Mouse (Mus musculus): ENCODE measurements around the gene Afap1. TPM values are rescaled to one million over a fixed set of nuclear protein-coding genes. Genes with fewer than 3 reads are reported as not detected.

Gene Afap1
- total and polyA plus RNA-seq, 3 experiments, result 0.16 TPM; not detected in 2

DNA sequence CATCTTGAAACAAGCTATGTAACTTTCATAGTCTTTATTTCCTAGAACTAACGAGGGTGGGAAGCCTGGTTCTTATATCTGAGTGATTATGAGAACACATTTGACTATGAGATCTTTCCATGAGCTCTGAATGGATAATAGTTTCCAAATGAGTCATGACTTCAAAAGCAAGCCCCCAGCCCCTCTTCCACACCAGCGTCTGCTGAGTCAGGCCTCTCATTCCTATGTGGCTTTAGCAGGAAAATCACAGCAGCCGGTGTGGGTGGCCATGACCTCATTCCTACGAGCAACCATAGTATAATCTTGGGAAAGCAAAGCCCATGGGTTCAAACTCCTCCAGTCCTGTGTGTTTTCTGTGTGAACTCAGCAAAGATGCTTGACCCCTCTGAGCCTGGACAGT lies 23.1 kb upstream of the Afap1 start:
- H3K27me3 ChIP-seq (ENCODE audit: insufficient read depth, low read length), result no peaks in the 10 kb centered on the region
- no peaks in the 10 kb centered on the region for H3K4me1 ChIP-seq (ENCODE audit: insufficient read depth, low read depth, low read length)
- no peaks in the 10 kb centered on the region for H3K9me3 ChIP-seq (replicated peaks)
- DNase-seq (ENCODE audit: low spot score), result no peak
- no peak for TF ChIP-seq CTCF (IDR thresholded peaks at IDR 0.05; ENCODE audit: low read depth, low read length)
- TF ChIP-seq GATA1 (IDR thresholded peaks at IDR 0.05; ENCODE audit: borderline replicate concordance, low read length), result no peak
- no peak for TF ChIP-seq POLR2AphosphoS5 (IDR thresholded peaks at IDR 0.05; ENCODE audit: insufficient replicate concordance, low read depth, low read length)
- TF ChIP-seq TAL1 (conservative IDR thresholded peaks at IDR 0.05; ENCODE audit: low read depth, low read length), result no peak
- ATAC-seq (ENCODE audit: extremely low read depth, insufficient number of reproducible peaks, low FRiP score, poor library complexity, severe bottlenecking), result no peak
- no peak overlapping the region for H3K4me3 ChIP-seq (ENCODE audit: low read depth, low read length)
- no peaks in the 10 kb centered on the region for H3K36me3 ChIP-seq (replicated peaks)

DNA sequence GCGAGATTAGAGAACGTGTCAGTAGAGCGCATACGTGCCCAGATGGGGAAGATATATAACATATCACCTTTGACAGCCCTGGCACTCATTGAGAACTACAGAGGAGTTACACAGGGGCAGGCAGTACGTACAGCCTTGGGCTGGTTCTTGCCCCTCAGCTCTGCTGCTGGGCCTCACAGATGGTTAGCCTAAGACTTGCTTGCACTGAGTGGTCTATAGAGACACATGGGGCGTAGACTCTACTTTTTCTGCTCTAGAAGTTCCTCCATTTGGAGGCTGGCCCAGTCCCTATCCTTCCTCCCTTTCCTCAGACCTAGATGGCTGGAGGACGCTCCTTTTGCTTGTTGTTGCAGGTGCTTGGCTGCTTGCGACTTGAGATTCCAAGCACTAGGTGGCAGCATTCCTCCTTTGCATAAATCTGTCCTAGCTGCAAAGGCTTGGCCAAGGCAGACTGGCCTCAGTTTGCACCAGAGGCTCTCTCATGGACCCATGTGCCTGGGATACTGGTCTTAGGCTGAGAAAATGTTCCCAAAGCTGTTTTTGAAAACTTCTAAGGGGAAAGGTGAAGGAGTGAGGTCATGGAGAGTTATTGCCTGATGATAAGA lies 22.6 kb upstream of the Afap1 start:
- peak; percentile 8 for DNase-seq (ENCODE audit: low spot score)
- Histone ChIP-seq H3K36me3 (replicated peaks) (no peaks in the 10 kb centered on the region), H3K4me3 (ENCODE audit: low read depth, low read length) (no peak overlapping the region), H3K27me3 (ENCODE audit: insufficient read depth, low read length) (no peaks in the 10 kb centered on the region), H3K9me3 (replicated peaks) (no peaks in the 10 kb centered on the region), H3K4me1 (ENCODE audit: insufficient read depth, low read depth, low read length) (no peaks in the 10 kb centered on the region)
- ATAC-seq (ENCODE audit: extremely low read depth, insufficient number of reproducible peaks, low FRiP score, poor library complexity, severe bottlenecking), result no peak
- TF ChIP-seq CTCF (IDR thresholded peaks at IDR 0.05; ENCODE audit: low read depth, low read length), result peak; percentile 10; the same call in 1 of the 2 replicates
- TF ChIP-seq POLR2AphosphoS5 (IDR thresholded peaks at IDR 0.05; ENCODE audit: insufficient replicate concordance, low read depth, low read length), result no peak
- TF ChIP-seq GATA2 (IDR thresholded peaks at IDR 0.05; ENCODE audit: borderline replicate concordance, low read depth, low read length), result no peak
- TF ChIP-seq TAL1 (conservative IDR thresholded peaks at IDR 0.05; ENCODE audit: low read depth, low read length), result no peak

DNA sequence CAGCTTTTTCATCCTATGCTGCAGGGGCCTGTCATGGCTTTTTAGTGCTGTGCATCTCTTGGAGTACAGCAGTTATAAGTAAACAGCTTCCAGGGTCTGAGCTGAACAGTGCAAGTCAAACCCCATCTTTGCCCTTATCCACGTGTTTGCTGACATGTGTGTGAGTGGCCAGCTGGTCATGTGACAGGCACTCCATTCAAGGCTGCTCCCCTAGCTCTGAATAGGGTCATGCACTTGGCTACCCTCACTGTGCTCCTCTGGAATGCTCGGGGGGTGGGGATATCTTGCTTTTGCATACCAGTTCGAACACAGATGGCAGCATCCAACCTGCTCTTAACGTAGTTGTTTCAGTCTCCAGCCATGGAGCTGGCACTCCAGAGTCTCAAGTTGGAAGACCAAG lies 19.7 kb upstream of the Afap1 start:
- TF ChIP-seq POLR2AphosphoS5 (IDR thresholded peaks at IDR 0.05; ENCODE audit: insufficient replicate concordance, low read depth, low read length) (no peak), GATA1 (IDR thresholded peaks at IDR 0.05; ENCODE audit: borderline replicate concordance, low read length) (no peak), CTCF (IDR thresholded peaks at IDR 0.05; ENCODE audit: low read depth, low read length) (no peak), GATA2 (IDR thresholded peaks at IDR 0.05; ENCODE audit: borderline replicate concordance, low read depth, low read length) (no peak), TAL1 (conservative IDR thresholded peaks at IDR 0.05; ENCODE audit: low read depth, low read length) (no peak)
- no peaks in the 10 kb centered on the region for H3K36me3 ChIP-seq (replicated peaks)
- DNase-seq (ENCODE audit: low spot score) (no peak), ATAC-seq (ENCODE audit: extremely low read depth, insufficient number of reproducible peaks, low FRiP score, poor library complexity, severe bottlenecking) (no peak)
- H3K27me3 ChIP-seq (ENCODE audit: insufficient read depth, low read length), result no peaks in the 10 kb centered on the region
- no peaks in the 10 kb centered on the region for H3K9me3 ChIP-seq (replicated peaks)
- no peak overlapping the region for H3K4me3 ChIP-seq (ENCODE audit: low read depth, low read length)
- H3K4me1 ChIP-seq (ENCODE audit: insufficient read depth, low read depth, low read length), result no peaks in the 10 kb centered on the region

DNA sequence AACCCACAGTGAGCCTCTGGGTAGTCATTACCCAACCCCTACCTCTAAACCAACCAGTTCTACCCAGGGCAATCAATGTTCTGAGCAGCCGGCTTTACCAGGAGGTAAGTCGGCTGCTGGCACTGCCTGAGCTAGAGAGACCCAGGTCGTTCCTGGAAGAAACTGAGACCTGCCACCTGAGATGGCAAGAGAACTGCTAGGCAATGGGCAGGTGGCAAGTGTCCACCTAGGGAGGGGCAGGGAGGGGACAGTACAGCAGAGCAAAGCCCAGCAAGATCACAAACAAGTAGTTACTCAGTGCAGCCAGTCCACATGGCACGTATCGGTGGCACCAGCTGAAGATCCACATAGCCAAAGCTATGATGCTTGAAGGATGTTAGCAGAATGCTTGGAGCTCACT lies 16.9 kb upstream of the Afap1 start:
- H3K36me3 ChIP-seq (replicated peaks), result no peaks in the 10 kb centered on the region
- no peaks in the 10 kb centered on the region for H3K9me3 ChIP-seq (replicated peaks)
- TF ChIP-seq GATA2 (IDR thresholded peaks at IDR 0.05; ENCODE audit: borderline replicate concordance, low read depth, low read length) (no peak), TAL1 (conservative IDR thresholded peaks at IDR 0.05; ENCODE audit: low read depth, low read length) (no peak), POLR2AphosphoS5 (IDR thresholded peaks at IDR 0.05; ENCODE audit: insufficient replicate concordance, low read depth, low read length) (no peak), CTCF (IDR thresholded peaks at IDR 0.05; ENCODE audit: low read depth, low read length) (no peak), GATA1 (IDR thresholded peaks at IDR 0.05; ENCODE audit: borderline replicate concordance, low read length) (no peak)
- H3K27me3 ChIP-seq (ENCODE audit: insufficient read depth, low read length), result no peaks in the 10 kb centered on the region
- DNase-seq (ENCODE audit: low spot score), result no peak
- H3K4me1 ChIP-seq (ENCODE audit: insufficient read depth, low read depth, low read length), result no peaks in the 10 kb centered on the region
- H3K4me3 ChIP-seq (ENCODE audit: low read depth, low read length), result no peak overlapping the region
- ATAC-seq (ENCODE audit: extremely low read depth, insufficient number of reproducible peaks, low FRiP score, poor library complexity, severe bottlenecking), result no peak

DNA sequence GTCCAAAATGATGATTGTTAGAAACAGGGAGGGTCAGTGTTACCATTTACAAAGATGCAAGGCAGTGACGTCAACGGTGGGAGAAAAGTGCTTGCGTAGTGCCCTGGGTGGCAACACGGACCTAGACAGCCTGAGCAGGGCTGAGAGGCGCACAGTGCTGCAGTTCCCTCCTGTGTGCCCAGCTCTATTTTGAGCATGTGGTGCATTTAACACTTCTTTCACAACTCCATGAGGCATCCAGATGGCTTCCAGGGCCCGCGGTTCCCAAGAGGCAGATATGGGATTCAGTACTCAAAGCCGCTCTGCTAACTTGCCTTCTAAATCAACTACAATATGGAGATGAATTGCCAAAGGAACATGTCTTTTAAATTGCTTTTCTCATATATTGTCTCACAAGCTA lies 13.9 kb upstream of the Afap1 start:
- H3K36me3 ChIP-seq (replicated peaks), result no peaks in the 10 kb centered on the region
- DNase-seq (ENCODE audit: low spot score), result no peak
- H3K4me1 ChIP-seq (ENCODE audit: insufficient read depth, low read depth, low read length), result no peaks in the 10 kb centered on the region
- no peaks in the 10 kb centered on the region for H3K27me3 ChIP-seq (ENCODE audit: insufficient read depth, low read length)
- no peak for ATAC-seq (ENCODE audit: extremely low read depth, insufficient number of reproducible peaks, low FRiP score, poor library complexity, severe bottlenecking)
- TF ChIP-seq CTCF (IDR thresholded peaks at IDR 0.05; ENCODE audit: low read depth, low read length) (no peak), GATA2 (IDR thresholded peaks at IDR 0.05; ENCODE audit: borderline replicate concordance, low read depth, low read length) (no peak), TAL1 (conservative IDR thresholded peaks at IDR 0.05; ENCODE audit: low read depth, low read length) (no peak), GATA1 (IDR thresholded peaks at IDR 0.05; ENCODE audit: borderline replicate concordance, low read length) (no peak), POLR2AphosphoS5 (IDR thresholded peaks at IDR 0.05; ENCODE audit: insufficient replicate concordance, low read depth, low read length) (no peak)
- H3K4me3 ChIP-seq (ENCODE audit: low read depth, low read length), result no peak overlapping the region
- no peaks in the 10 kb centered on the region for H3K9me3 ChIP-seq (replicated peaks)

DNA sequence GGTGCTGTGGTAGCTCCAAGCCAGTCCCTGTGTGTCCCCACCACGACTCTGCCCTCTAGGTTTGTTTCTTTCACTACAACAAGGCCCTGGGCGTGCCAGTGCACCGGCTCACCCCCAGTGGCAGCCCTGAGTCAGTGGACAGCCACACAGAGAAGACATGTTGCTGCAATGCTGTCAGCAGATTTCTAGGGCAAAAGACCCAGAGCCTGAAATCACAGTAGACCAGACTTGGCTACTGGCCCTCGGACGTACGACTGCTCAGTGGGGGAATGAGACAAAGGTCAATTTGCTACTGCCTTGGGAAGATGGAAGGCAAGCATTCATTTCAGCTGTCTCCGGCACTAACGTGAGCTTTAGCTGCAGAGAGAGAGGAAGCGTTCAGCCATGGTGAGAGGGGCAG lies 10.7 kb upstream of the Afap1 start:
- Histone ChIP-seq H3K27me3 (ENCODE audit: insufficient read depth, low read length) (no peaks in the 10 kb centered on the region), H3K4me3 (ENCODE audit: low read depth, low read length) (no peak overlapping the region), H3K36me3 (replicated peaks) (no peaks in the 10 kb centered on the region), H3K4me1 (ENCODE audit: insufficient read depth, low read depth, low read length) (no peaks in the 10 kb centered on the region), H3K9me3 (replicated peaks) (no peaks in the 10 kb centered on the region)
- ATAC-seq (ENCODE audit: extremely low read depth, insufficient number of reproducible peaks, low FRiP score, poor library complexity, severe bottlenecking), result no peak
- no peak for TF ChIP-seq GATA2 (IDR thresholded peaks at IDR 0.05; ENCODE audit: borderline replicate concordance, low read depth, low read length)
- DNase-seq (ENCODE audit: low spot score), result no peak

DNA sequence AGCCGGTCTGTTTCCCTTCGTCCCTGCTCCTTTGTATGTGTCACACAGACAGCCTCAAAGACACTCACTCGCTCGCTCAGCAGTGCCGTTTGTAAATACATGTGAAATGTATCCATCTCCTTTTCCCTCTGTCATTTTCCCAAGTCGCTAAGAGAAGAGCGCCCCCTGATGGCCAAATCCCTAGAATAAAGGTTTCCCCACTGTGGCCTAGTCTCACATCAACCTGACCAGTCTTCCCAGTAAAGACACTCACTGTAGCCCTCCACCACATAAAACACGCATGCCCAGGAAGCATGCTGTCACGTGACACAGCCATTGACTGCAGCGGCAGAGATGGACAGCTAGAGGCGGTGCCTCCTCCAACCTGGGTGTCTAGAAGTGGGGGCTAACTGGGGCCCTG lies 8.9 kb upstream of the Afap1 start:
- Histone ChIP-seq H3K9me3 (replicated peaks) (no peaks in the 10 kb centered on the region), H3K4me1 (ENCODE audit: insufficient read depth, low read depth, low read length) (no peaks in the 10 kb centered on the region), H3K4me3 (ENCODE audit: low read depth, low read length) (no peak overlapping the region), H3K36me3 (replicated peaks) (no peaks in the 10 kb centered on the region), H3K27me3 (ENCODE audit: insufficient read depth, low read length) (no peaks in the 10 kb centered on the region)
- DNase-seq (ENCODE audit: low spot score), result no peak
- no peak for ATAC-seq (ENCODE audit: extremely low read depth, insufficient number of reproducible peaks, low FRiP score, poor library complexity, severe bottlenecking)
- TF ChIP-seq TAL1 (conservative IDR thresholded peaks at IDR 0.05; ENCODE audit: low read depth, low read length) (no peak), GATA1 (IDR thresholded peaks at IDR 0.05; ENCODE audit: borderline replicate concordance, low read length) (no peak), CTCF (IDR thresholded peaks at IDR 0.05; ENCODE audit: low read depth, low read length) (peak; percentile 17; the same call in 1 of the 2 replicates)
